Comparison of ENCODE assay signal across 8 mouse cellular contexts in genomic region chr5:66745996-66746681, GRCm38 (mm10). TPM values are rescaled to one million over a fixed set of nuclear protein-coding genes. Genes with fewer than 3 reads are reported as not detected.
A peak's percentile ranks its signal among the peaks of the same experiment; 100 is the strongest.
DNase-seq lines count a peak whose midpoint lies in the region; ATAC-seq and TF ChIP-seq lines count a peak whose summit lies in the region.

No protein-coding gene starts in this region.

- 0 out of 2 replicates have a peak, but pooled peaks have one; percentile 2 for TF ChIP-seq EP300 in ES-Bruce4 (IDR thresholded peaks at IDR 0.05; ENCODE audit: insufficient read depth, low read depth, low read length)

- H3K4me2 ChIP-seq in forebrain, postnatal 0 days (ENCODE audit: low read depth): peak overlapping the region; percentile 94
- H3K4me2 ChIP-seq in lung, embryonic 16.5 days (ENCODE audit: low read depth, low read length): peak overlapping the region; percentile 93

- no peak overlapping the region for H3K27ac ChIP-seq in ES-Bruce4 (ENCODE audit: insufficient read depth, low read length)
- peak overlapping the region; percentile 89 for H3K27ac ChIP-seq in forebrain, postnatal 0 days (ENCODE audit: low read depth, low read length)
- peak overlapping the region; percentile 94 for H3K27ac ChIP-seq in layer of hippocampus, adult 2 months
- H3K27ac ChIP-seq in lung, embryonic 16.5 days (ENCODE audit: low read length): peak overlapping the region; percentile 77

- H3K9me3 ChIP-seq in ES-Bruce4 (replicated peaks; ENCODE audit: control insufficient read depth, insufficient read depth, low read length, poor library complexity, severe bottlenecking): no peaks in the 10 kb centered on the region
- H3K9me3 ChIP-seq in forebrain, postnatal 0 days (ENCODE audit: low read length): no peaks in the 10 kb centered on the region
- no peaks in the 10 kb centered on the region for H3K9me3 ChIP-seq in lung, embryonic 16.5 days (ENCODE audit: control insufficient read depth, low read length)

- H3K4me3 ChIP-seq in ES-Bruce4 (ENCODE audit: low read depth, low read length): peak overlapping the region; percentile 83
- peak overlapping the region; percentile 73 for H3K4me3 ChIP-seq in forebrain, postnatal 0 days (ENCODE audit: low read depth, low read length)
- peak overlapping the region; percentile 94 for H3K4me3 ChIP-seq in layer of hippocampus, adult 2 months
- H3K4me3 ChIP-seq in lung, embryonic 16.5 days (ENCODE audit: low read length): peak overlapping the region; percentile 81

- intact Hi-C loops in heart, postnatal 25 days (cut with DNase I): loop anchor here (2.0 to 5.0 kb wide), 4 partner anchors 35 to 196 kb away; no protein-coding TSS in a partner anchor

- H3K9ac ChIP-seq in ES-Bruce4 (ENCODE audit: low read depth, poor library complexity, severe bottlenecking): peak overlapping the region; percentile 32
- H3K9ac ChIP-seq in forebrain, postnatal 0 days: peak overlapping the region; percentile 87
- peak overlapping the region; percentile 74 for H3K9ac ChIP-seq in lung, embryonic 16.5 days (ENCODE audit: low read length)

- no peaks in the 10 kb centered on the region for H3K27me3 ChIP-seq in ES-Bruce4 (ENCODE audit: control insufficient read depth, insufficient read depth, low read length, poor library complexity, severe bottlenecking)
- no peaks in the 10 kb centered on the region for H3K27me3 ChIP-seq in forebrain, postnatal 0 days (ENCODE audit: insufficient read depth, low read length)
- H3K27me3 ChIP-seq in lung, embryonic 16.5 days (ENCODE audit: control insufficient read depth, insufficient read depth, low read depth, low read length): peaks cover 4% of the 10 kb centered on the region; the same call in 1 of the 2 replicates

- no peak for TF ChIP-seq POLR2A in ES-Bruce4 (IDR thresholded peaks at IDR 0.05; ENCODE audit: insufficient read depth, low read length)

- H3K4me1 ChIP-seq in ES-Bruce4 (ENCODE audit: control insufficient read depth, insufficient read depth, low read length): no peaks in the 10 kb centered on the region
- peaks cover 16% of the 10 kb centered on the region for H3K4me1 ChIP-seq in forebrain, postnatal 0 days (ENCODE audit: insufficient read depth)
- H3K4me1 ChIP-seq in lung, embryonic 16.5 days (replicated peaks; ENCODE audit: control insufficient read depth, insufficient read depth, low read length): peaks cover 14% of the 10 kb centered on the region

- DNase-seq in cerebellum, adult 11 months: peak; percentile 80
- peak; percentile 82 for DNase-seq in forebrain, postnatal 0 days
- DNase-seq in heart, postnatal 25 days (ENCODE audit: low spot score): peak; percentile 27
- DNase-seq in layer of hippocampus, adult 2 months (ENCODE audit: low spot score in 2 of 2): peak in 1 of 2 experiments; percentile 39
- DNase-seq in right cerebral cortex, adult 2 months (ENCODE audit: low spot score in 2 of 2): peak; percentile 59 to 77
- DNase-seq in thymus, postnatal 36 days: no peak

- peak; percentile 82 for ATAC-seq in forebrain, postnatal 0 days
- peak; percentile 73 for ATAC-seq in lung, embryonic 16.5 days (ENCODE audit: low read depth)

- TF ChIP-seq CTCF in ES-Bruce4 (IDR thresholded peaks at IDR 0.05; ENCODE audit: low read depth, low read length): no peak
- TF ChIP-seq CTCF in forebrain, postnatal 0 days (IDR thresholded peaks at IDR 0.05; ENCODE audit: low read depth): peak; percentile 4; the same call in 1 of the 2 replicates
- TF ChIP-seq CTCF in layer of hippocampus, adult 2 months (conservative IDR thresholded peaks at IDR 0.05): no peak; the same call in 1 of the 2 replicates

- H3K36me3 ChIP-seq in ES-Bruce4 (ENCODE audit: control insufficient read depth, insufficient read depth, low read length, poor library complexity, severe bottlenecking): no peaks in the 10 kb centered on the region
- no peaks in the 10 kb centered on the region for H3K36me3 ChIP-seq in forebrain, postnatal 0 days (ENCODE audit: insufficient read depth)
- H3K36me3 ChIP-seq in lung, embryonic 16.5 days (ENCODE audit: control insufficient read depth, insufficient read depth, low read length): no peaks in the 10 kb centered on the region

- WGBS in forebrain, postnatal 0 days: under 1% methylated on average over 40 of the region's 42 CpGs
- WGBS in lung, embryonic 16.5 days: under 1% methylated on average over 39 of the region's 42 CpGs

RNA-seq across cellular contexts. Expression of gene Limch1, which starts 0.5 kb away (rescaled TPM):
- polyA plus RNA-seq in ES-Bruce4 (2011; ENCODE audit: insufficient read depth, insufficient read length, low read depth, missing spikeins): 9.8 and 15.7 TPM in 2 replicates
- 114 and 133 TPM in 2 replicates for total RNA-seq in forebrain, postnatal 0 days (2014; rRNA removed)
- 49.5 and 62.8 TPM in 2 replicates for polyA plus RNA-seq in forebrain, postnatal 0 days (2015; fragmentation: Nextera tagmentation; extraction: Ambion mirVana)
- total RNA-seq in heart, postnatal 25 days (2021): 100 to 1,000 TPM; 210 to 274 TPM
- total RNA-seq in layer of hippocampus, adult 2 months (2021): 100 to 1,000 TPM; 127 to 140 TPM
- 97.4 and 109 TPM in 2 replicates for polyA plus RNA-seq in lung, embryonic 16.5 days (2015; fragmentation: Nextera tagmentation; extraction: Ambion mirVana)

Comparison
In these comparisons a context has a peak if more than half of its experiments do, and no peak if none do; other contexts are left out.
1. H3K9ac ChIP-seq: peak in every context shown above with its lines; median percentile 87 in forebrain, postnatal 0 days; 74 in lung, embryonic 16.5 days; 32 in ES-Bruce4.
2. DNase-seq: peak in cerebellum, adult 11 months (single experiment), forebrain, postnatal 0 days (single experiment), heart, postnatal 25 days (single experiment) and right cerebral cortex, adult 2 months (2 of 2); none in thymus, postnatal 36 days (0 of 2).
3. Peak in every context shown above with its lines, with median percentiles within 50 percentile points of each other: H3K4me3 ChIP-seq.